In the genomic region with DNA sequence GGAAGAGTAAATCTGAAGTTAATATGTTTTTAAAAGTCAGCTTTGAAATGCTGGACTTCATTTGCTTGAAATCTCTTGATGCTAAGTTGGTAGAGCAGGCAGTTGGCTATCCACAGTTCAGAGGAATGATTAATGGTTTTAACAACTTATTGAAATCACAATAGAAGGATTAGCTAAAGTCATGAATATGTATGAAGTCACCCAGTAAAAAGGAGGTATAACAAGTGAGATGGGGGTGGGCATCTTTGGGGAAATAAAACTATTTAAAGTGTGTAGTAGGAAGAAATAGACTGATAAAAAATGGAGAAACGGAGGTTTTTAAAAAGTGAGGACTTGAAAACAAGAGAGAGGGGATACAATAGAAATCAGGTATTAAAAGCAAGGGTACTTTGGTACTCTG, we compare ENCODE assay signal across 21 mouse cellular contexts. TPM values are rescaled to one million over a fixed set of nuclear protein-coding genes. Genes with fewer than 3 reads are reported as not detected.
"Had no signal": no experiment of that assay in that cellular context is flagged by ENCODE, and none has a peak within 500 bp of the region (broad histone marks: within the 10 kb centered on the region; RNA-seq: fewer than 3 reads in every experiment).

No protein-coding gene starts in this region.

- H3K9me3 ChIP-seq: limb, embryonic 15.5 days; liver, embryonic 12.5 days; megakaryocyte, embryonic 14.5 days; neural tube, embryonic 12.5 days had no signal

- H3K27ac ChIP-seq: limb, embryonic 15.5 days; liver, embryonic 12.5 days; macrophage; neural tube, embryonic 12.5 days; stomach, postnatal 0 days had no signal

- H3K4me1 ChIP-seq: limb, embryonic 15.5 days; liver, embryonic 12.5 days; megakaryocyte, embryonic 14.5 days; neural tube, embryonic 12.5 days had no signal

- H3K9ac ChIP-seq: limb, embryonic 15.5 days; liver, embryonic 12.5 days; lung, embryonic 14.5 days; neural tube, embryonic 12.5 days had no signal

- H3K36me3 ChIP-seq: limb, embryonic 15.5 days; liver, embryonic 12.5 days; neural tube, embryonic 12.5 days had no signal

- H3K4me3 ChIP-seq: limb, embryonic 15.5 days; liver, embryonic 12.5 days; megakaryocyte, embryonic 14.5 days; neural tube, embryonic 12.5 days had no signal

- H3K4me2 ChIP-seq: limb, embryonic 15.5 days; liver, embryonic 12.5 days; lung, embryonic 14.5 days; neural tube, embryonic 12.5 days had no signal

- H3K27me3 ChIP-seq: limb, embryonic 15.5 days; liver, embryonic 12.5 days; megakaryocyte, embryonic 14.5 days; neural tube, embryonic 12.5 days had no signal

- ATAC-seq: liver, embryonic 12.5 days had no signal

- DNase-seq: kidney, adult 18-20 months; kidney, postnatal 10 days; kidney, postnatal 4 days; lung, embryonic 14.5 days; lung, postnatal 10 days; thymus, postnatal 4 days had no signal

RNA-seq across cellular contexts. Expression of gene Toporsl, which starts 38.0 kb away (rescaled TPM):
- total RNA-seq: layer of hippocampus, adult 8-10 months; layer of hippocampus, postnatal 14 days; left cerebral cortex, adult 18-20 months; left cerebral cortex, postnatal 25 days; monocyte, adult 5-6 weeks; neutrophil, adult 5-6 weeks had no signal
- polyA plus RNA-seq: kidney, embryonic 14.5 days; limb, embryonic 11.5 days; limb, embryonic 15.5 days; liver, embryonic 12.5 days; liver, embryonic 16.5 days; lung, embryonic 14.5 days; macrophage; neural tube, embryonic 12.5 days; stomach, postnatal 0 days had no signal
